Mouse (Mus musculus) neural tube, embryonic 12.5 days (tissue): ENCODE data around the gene BC049352. TPM values are rescaled to one million over a fixed set of nuclear protein-coding genes. Genes with fewer than 3 reads are reported as not detected.

Source experiments
- ATAC-seq: fragments of 200-750 bp; cut with Nextera tagmentation; 2 replicates; pipeline ENCODE4 v1.8.0; 2017; ENCODE audit warnings: low read depth, mild to moderate bottlenecking, moderate TSS enrichment, moderate library complexity; ENCODE audit not compliant: low FRiP score
- H3K27ac ChIP-seq: fragments of 300-500 bp; sonication (generic); 2 replicates; pipeline ENCODE4 v1.5.1; 2016
- H3K27me3 ChIP-seq: fragments of 300-500 bp; sonication (generic); replicated peaks from 2 replicates; pipeline ENCODE4 v1.6.1; 2016; ENCODE audit warnings: mild to moderate bottlenecking
- H3K36me3 ChIP-seq: fragments of 300-500 bp; sonication (generic); 2 replicates; pipeline ENCODE4 v1.6.1; 2016; ENCODE audit warnings: mild to moderate bottlenecking
- H3K4me1 ChIP-seq: fragments of 300-500 bp; sonication (generic); 2 replicates; pipeline ENCODE4 v1.6.1; 2016
- H3K4me2 ChIP-seq: fragments of 300-500 bp; sonication (generic); replicated peaks from 2 replicates; pipeline ENCODE4 v1.6.1; 2016; ENCODE audit warnings: mild to moderate bottlenecking
- H3K4me3 ChIP-seq: fragments of 300-500 bp; sonication (generic); 2 replicates; pipeline ENCODE4 v1.5.1; 2016
- H3K9ac ChIP-seq: fragments of 300-500 bp; sonication (generic); 2 replicates; pipeline ENCODE4 v1.6.1; 2016; ENCODE audit warnings: mild to moderate bottlenecking
- H3K9me3 ChIP-seq: fragments of 300-500 bp; sonication (generic); 2 replicates; pipeline ENCODE4 v1.6.1; 2016; ENCODE audit warnings: mild to moderate bottlenecking
- WGBS: fragments of 180-500 bp; shearing (Covaris S2); methylation state at CpG from one replicate; pipeline ENCODE4 v1.1.7; 2016; 5-methylcytosine and 5-hydroxymethylcytosine counted together
- microRNA-seq: library from miRNA; unstranded; fragments of <30 nt; microRNA quantifications from one replicate; pipeline ENCODE4, GENCODE M21; 2017
- polyA plus RNA-seq: library from polyadenylated mRNA; unstranded; fragments of >200 nt; fragmentation: Nextera tagmentation; extraction: Ambion mirVana; gene quantifications from 2 replicates; pipeline ENCODE4 v1.2.1, GENCODE M21; 2016

The BC049352 gene
- polyA plus RNA-seq, 1 experiment from 2014 or later, result not detected

GRCm38 (mm10) chr9:45280891-45281290 is 99.1 kb downstream of the BC049352 start:
- no peak overlapping the region for H3K9ac ChIP-seq
- no peaks in the 10 kb centered on the region for H3K9me3 ChIP-seq
- whole genome bisulfite sequencing, result 76% methylated on average over 3 of the region's 3 CpGs
- no peak for ATAC-seq
- H3K27ac ChIP-seq, result no peak overlapping the region
- H3K4me3 ChIP-seq, result no peak overlapping the region
- H3K4me1 ChIP-seq, result no peaks in the 10 kb centered on the region
- H3K27me3 ChIP-seq, result no peaks in the 10 kb centered on the region
- no peak overlapping the region for H3K4me2 ChIP-seq
- H3K36me3 ChIP-seq, result no peaks in the 10 kb centered on the region

GRCm38 (mm10) chr9:45282466-45282865 is 100.7 kb downstream of the BC049352 start:
- WGBS, result 88% methylated on average over 5 of the region's 5 CpGs
- ATAC-seq, result no peak
- Histone ChIP-seq H3K9ac (no peak overlapping the region), H3K27me3 (no peaks in the 10 kb centered on the region), H3K27ac (no peak overlapping the region), H3K4me3 (no peak overlapping the region), H3K4me1 (no peaks in the 10 kb centered on the region), H3K4me2 (no peak overlapping the region), H3K36me3 (no peaks in the 10 kb centered on the region), H3K9me3 (no peaks in the 10 kb centered on the region)

GRCm38 (mm10) chr9:45291481-45292168 is 109.8 kb downstream of the BC049352 start:
- Histone ChIP-seq H3K36me3 (no peaks in the 10 kb centered on the region), H3K9ac (no peak overlapping the region), H3K9me3 (no peaks in the 10 kb centered on the region), H3K27ac (no peak overlapping the region), H3K27me3 (no peaks in the 10 kb centered on the region), H3K4me1 (no peaks in the 10 kb centered on the region), H3K4me3 (no peak overlapping the region), H3K4me2 (no peak overlapping the region)
- WGBS, result 84% methylated on average over 11 of the region's 11 CpGs
- ATAC-seq, result no peak

- no peak overlapping the region for H3K4me2 ChIP-seq
- WGBS, result 67% methylated on average over 10 of the region's 10 CpGs
- H3K36me3 ChIP-seq, result no peaks in the 10 kb centered on the region
- no peaks in the 10 kb centered on the region for H3K27me3 ChIP-seq
- no peak overlapping the region for H3K4me3 ChIP-seq
- H3K9me3 ChIP-seq, result no peaks in the 10 kb centered on the region
- H3K9ac ChIP-seq, result no peak overlapping the region
- ATAC-seq, result no peak
- H3K27ac ChIP-seq, result no peak overlapping the region
- no peaks in the 10 kb centered on the region for H3K4me1 ChIP-seq
Observed at GRCm38 (mm10) chr9:45294210-45295011, 112.6 kb downstream of the BC049352 start.

- no peaks in the 10 kb centered on the region for H3K4me1 ChIP-seq
- no peaks in the 10 kb centered on the region for H3K27me3 ChIP-seq
- H3K9ac ChIP-seq, result no peak overlapping the region
- no peak for ATAC-seq
- H3K27ac ChIP-seq, result no peak overlapping the region
- H3K36me3 ChIP-seq, result no peaks in the 10 kb centered on the region
- no peak overlapping the region for H3K4me3 ChIP-seq
- WGBS, result 83% methylated on average over 11 of the region's 11 CpGs
- no peak overlapping the region for H3K4me2 ChIP-seq
- 0 out of 2 replicates have a peak, but pooled peaks cover 5% of the 10 kb centered on the region for H3K9me3 ChIP-seq
Observed at GRCm38 (mm10) chr9:45299231-45300006, 117.6 kb downstream of the BC049352 start.

Small RNA genes within 50 kb of the gene (microRNA-seq; reads per million reads assigned to microRNA genes)
- gene Mir7086, result not detected

Other genes with a start within 250 kb of the BC049352 start
- 34.0 and 34.3 TPM in 2 replicates for gene Ube4a, start 216.4 kb upstream of the BC049352 start, polyA plus RNA-seq
- 0.25 TPM in 1 of 2 replicates, not detected in the other for gene Cd3g, start 201.6 kb upstream of the BC049352 start, polyA plus RNA-seq
- gene Cd3d, start 200.2 kb upstream of the BC049352 start, polyA plus RNA-seq, result not detected in 2 replicates
- gene Cd3e, start 172.4 kb upstream of the BC049352 start, polyA plus RNA-seq, result not detected in 2 replicates
- 1.6 and 1.8 TPM in 2 replicates for gene Mpzl2, start 142.2 kb upstream of the BC049352 start, polyA plus RNA-seq
- gene Mpzl3, start 126.8 kb upstream of the BC049352 start, polyA plus RNA-seq, result 1.9 and 2.2 TPM in 2 replicates
- 0.10 and 0.49 TPM in 2 replicates for gene Jaml, start 102.8 kb upstream of the BC049352 start, polyA plus RNA-seq
- 4.2 and 4.8 TPM in 2 replicates for gene Scn2b, start 64.2 kb upstream of the BC049352 start, polyA plus RNA-seq
- 0.18 and 0.27 TPM in 2 replicates for gene Scn4b, start 43.6 kb upstream of the BC049352 start, polyA plus RNA-seq
- gene Tmprss4, start 22.1 kb downstream of the BC049352 start, polyA plus RNA-seq, result 0.08 TPM in 1 of 2 replicates, not detected in the other
- 0.72 and 1.2 TPM in 2 replicates for gene Il10ra, start 87.1 kb downstream of the BC049352 start, polyA plus RNA-seq
- 0.05 and 0.10 TPM in 2 replicates for gene Tmprss13, start 137.1 kb downstream of the BC049352 start, polyA plus RNA-seq
- gene Fxyd6, start 188.2 kb downstream of the BC049352 start, polyA plus RNA-seq, result 186 and 199 TPM in 2 replicates
- 1.8 and 2.2 TPM in 2 replicates for gene Fxyd2, start 217.7 kb downstream of the BC049352 start, polyA plus RNA-seq
- 6.4 and 6.5 TPM in 2 replicates for gene Dscaml1, start 244.6 kb downstream of the BC049352 start, polyA plus RNA-seq